Mouse (Mus musculus) intestine, embryonic 14.5 days (tissue): ENCODE measurements around the gene Xlr3a. TPM values are rescaled to one million over a fixed set of nuclear protein-coding genes. Genes with fewer than 3 reads are reported as not detected.
"Not testable (repeated sequence)": the region's sequence is repeated elsewhere in the genome, so short reads cannot be mapped to it uniquely, and the experiment has no call there.

Experiments used
- ATAC-seq: fragments of 200-750 bp; cut with Nextera tagmentation; replicated peaks from 2 replicates; pipeline ENCODE4 v1.8.0; 2017; ENCODE audit warnings: low read depth, moderate number of reproducible peaks, moderate TSS enrichment, moderate library complexity; ENCODE audit not compliant: low FRiP score, low TSS enrichment
- DNase-seq: peaks from one replicate; pipeline ENCODE4 v3.0.0-alpha.2; 2018; ENCODE audit warnings: low spot score
- H3K27ac ChIP-seq: fragments of 300-500 bp; sonication (generic); 2 replicates; pipeline ENCODE4 v1.5.1; 2014; ENCODE audit warnings: low read depth, mild to moderate bottlenecking, control low read depth
- H3K27me3 ChIP-seq: fragments of 300-500 bp; sonication (generic); replicated peaks from 2 replicates; pipeline ENCODE4 v1.6.1; 2014; ENCODE audit warnings: low read length, control low read depth; ENCODE audit not compliant: control insufficient read depth, insufficient read depth
- H3K36me3 ChIP-seq: fragments of 300-500 bp; sonication (generic); 2 replicates; pipeline ENCODE4 v1.6.1; 2014; ENCODE audit warnings: low read length, control low read depth; ENCODE audit not compliant: control insufficient read depth, insufficient read depth
- H3K4me1 ChIP-seq: fragments of 300-500 bp; sonication (generic); replicated peaks from 2 replicates; pipeline ENCODE4 v1.6.1; 2014; ENCODE audit warnings: low read length, control low read depth, mixed read lengths; ENCODE audit not compliant: control insufficient read depth, insufficient read depth
- H3K4me2 ChIP-seq: fragments of 300-500 bp; sonication (generic); 2 replicates; pipeline ENCODE4 v1.6.1; 2014; ENCODE audit warnings: low read length
- H3K4me3 ChIP-seq: fragments of 300-500 bp; sonication (generic); 2 replicates; pipeline ENCODE4 v1.5.1; 2014; ENCODE audit warnings: low read depth, low read length, control low read depth, mixed read lengths
- H3K9ac ChIP-seq: fragments of 300-500 bp; sonication (generic); 2 replicates; pipeline ENCODE4 v1.6.1; 2014; ENCODE audit warnings: mild to moderate bottlenecking, low read length
- H3K9me3 ChIP-seq: fragments of 300-500 bp; sonication (generic); 2 replicates; pipeline ENCODE4 v1.6.1; 2016; ENCODE audit warnings: low read length, control low read depth; ENCODE audit not compliant: control insufficient read depth
- WGBS: fragments of 180-500 bp; shearing (Covaris S2); extraction: QIAGEN DNeasy Blood & Tissue Kit; methylation state at CpG from one replicate; pipeline ENCODE4 v1.1.7; 2014; 5-methylcytosine and 5-hydroxymethylcytosine counted together
- polyA plus RNA-seq: library from polyadenylated mRNA; unstranded; fragments of >200 nt; fragmentation: Nextera tagmentation; extraction: Ambion mirVana; gene quantifications from 2 replicates; pipeline ENCODE4 v1.2.1, GENCODE M21; 2014

Xlr3a gene
- polyA plus RNA-seq, result 1.4 and 7.2 TPM in 2 replicates

DNA sequence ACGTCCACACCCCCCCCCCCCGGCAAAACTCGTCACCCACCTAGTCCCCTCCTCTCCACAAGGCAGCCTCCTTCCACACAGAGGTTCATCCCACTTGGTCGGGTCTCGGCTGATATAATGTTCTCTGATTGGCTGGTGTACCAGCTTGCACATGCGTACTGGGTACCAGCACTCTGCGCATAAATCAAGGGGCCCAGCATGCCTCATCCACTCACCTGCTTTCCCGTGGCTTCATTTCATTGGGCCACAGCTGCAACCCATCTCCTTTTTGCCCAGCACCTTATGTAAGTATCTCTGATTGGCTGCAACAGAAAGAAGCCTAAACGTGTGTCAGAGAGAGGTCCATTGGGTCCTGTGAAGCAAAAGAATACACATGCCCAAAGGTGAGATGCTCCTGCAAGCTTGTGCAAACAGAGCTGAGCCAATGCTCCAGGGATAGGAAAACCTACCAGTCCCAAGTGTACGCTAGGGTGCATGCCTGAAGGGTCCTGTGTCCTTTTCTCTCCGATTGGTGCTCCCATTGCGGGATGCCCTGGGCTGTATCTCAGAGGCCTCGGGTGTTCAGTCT, at the start of gene Xlr3a:
Gene Xlr3a, minus strand, starts transcription at position 155 of the 568 bp plus-strand sequence.
- not testable (repeated sequence) for H3K27ac ChIP-seq, H3K27me3 ChIP-seq, H3K9me3 ChIP-seq, H3K4me3 ChIP-seq, H3K4me1 ChIP-seq, ATAC-seq, H3K4me2 ChIP-seq, H3K36me3 ChIP-seq, H3K9ac ChIP-seq, DNase-seq
- WGBS, result 67% methylated on average over 13 of the region's 13 CpGs

DNA sequence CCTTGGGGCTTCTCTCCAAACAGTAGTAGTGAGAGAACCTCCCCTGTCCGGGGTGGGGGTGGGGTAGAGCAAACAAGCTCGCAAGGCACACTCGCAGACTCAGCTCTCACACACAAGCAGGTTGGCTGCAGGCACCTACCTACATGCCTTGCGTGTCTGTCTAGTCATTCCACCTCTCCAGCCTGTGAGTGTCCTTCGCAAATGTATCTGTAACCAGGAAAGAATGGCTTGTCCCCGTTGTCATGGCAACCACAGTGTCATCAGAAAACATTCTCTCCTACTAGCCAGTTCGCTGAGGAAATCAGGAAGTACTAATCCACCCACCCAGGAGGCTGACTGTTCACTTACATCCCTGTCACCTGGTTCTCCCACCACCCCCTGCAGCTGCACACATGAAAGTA, 46.3 kb upstream of the Xlr3a start:
- not testable (repeated sequence) for H3K4me3 ChIP-seq, H3K27me3 ChIP-seq, H3K27ac ChIP-seq, H3K4me1 ChIP-seq, H3K36me3 ChIP-seq, DNase-seq, H3K9me3 ChIP-seq, H3K4me2 ChIP-seq, H3K9ac ChIP-seq
- ATAC-seq, result peak; percentile 60; the same call in 1 of the 2 replicates
- no CpG with 5 or more reads among the region's 7 CpGs for WGBS

DNA sequence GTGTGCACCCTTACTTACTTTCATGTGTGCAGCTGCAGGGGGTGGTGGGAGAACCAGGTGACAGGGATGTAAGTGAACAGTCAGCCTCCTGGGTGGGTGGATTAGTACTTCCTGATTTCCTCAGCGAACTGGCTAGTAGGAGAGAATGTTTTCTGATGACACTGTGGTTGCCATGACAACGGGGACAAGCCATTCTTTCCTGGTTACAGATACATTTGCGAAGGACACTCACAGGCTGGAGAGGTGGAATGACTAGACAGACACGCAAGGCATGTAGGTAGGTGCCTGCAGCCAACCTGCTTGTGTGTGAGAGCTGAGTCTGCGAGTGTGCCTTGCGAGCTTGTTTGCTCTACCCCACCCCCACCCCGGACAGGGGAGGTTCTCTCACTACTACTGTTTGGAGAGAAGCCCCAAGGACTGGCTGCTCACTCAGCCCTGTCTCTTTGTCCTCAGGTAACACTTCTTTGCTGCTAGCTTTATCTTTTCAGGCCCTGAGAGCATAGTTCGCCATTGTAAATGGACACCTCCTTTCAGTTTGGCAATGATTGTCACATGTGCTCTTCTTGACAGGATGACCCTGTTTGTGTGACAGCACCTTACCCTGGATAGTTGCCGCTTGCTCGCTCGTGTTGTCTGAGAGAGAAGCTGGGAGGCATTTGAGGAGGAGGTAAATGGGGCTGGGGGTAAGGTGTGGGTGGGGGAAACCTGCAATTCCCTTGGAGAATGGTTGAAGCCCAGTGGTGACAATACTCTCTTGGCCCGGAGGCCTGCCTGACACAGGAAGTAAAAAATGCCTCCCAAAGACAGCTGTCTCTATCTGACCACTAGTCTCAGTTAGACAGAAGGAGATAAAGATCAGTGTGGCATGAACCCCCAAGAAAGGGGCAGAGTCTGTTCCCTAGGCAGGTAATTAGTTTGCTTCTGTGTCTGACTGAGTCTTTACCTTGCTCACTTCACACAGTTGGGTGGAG, 26.2 kb upstream of the Xlr3a start:
- not testable (repeated sequence) for H3K9ac ChIP-seq, H3K36me3 ChIP-seq, H3K4me1 ChIP-seq, H3K27me3 ChIP-seq, H3K9me3 ChIP-seq, DNase-seq, H3K27ac ChIP-seq, H3K4me2 ChIP-seq, H3K4me3 ChIP-seq
- ATAC-seq, result peak; percentile 50
- no CpG with 5 or more reads among the region's 12 CpGs for WGBS

DNA sequence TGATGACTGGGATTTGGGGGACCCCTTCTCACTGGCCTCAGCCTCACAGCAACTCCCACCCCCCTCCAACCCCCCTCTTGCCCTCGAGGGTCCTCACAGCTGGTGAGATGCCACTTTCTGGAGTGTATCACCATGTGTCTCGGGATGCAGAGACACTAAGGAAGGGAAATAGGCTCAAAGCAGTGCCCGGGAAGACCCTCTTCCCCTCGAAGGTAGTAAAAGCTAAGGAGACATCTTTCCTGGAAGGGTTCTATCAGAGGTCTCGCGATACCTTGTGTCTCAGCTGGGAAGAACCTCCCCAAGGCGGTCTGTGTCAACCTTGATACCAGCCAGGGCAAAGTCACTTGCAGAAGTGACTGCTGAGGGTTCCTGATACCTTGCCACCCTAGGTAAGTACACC, 19.9 kb upstream of the Xlr3a start, which contains the start of gene Gm14685:
Gene Gm14685, plus strand, starts transcription at position 301 of the 400 bp plus-strand sequence.
- not testable (repeated sequence) for H3K36me3 ChIP-seq, H3K4me2 ChIP-seq, H3K4me3 ChIP-seq, H3K27me3 ChIP-seq, DNase-seq, H3K9ac ChIP-seq, H3K9me3 ChIP-seq, ATAC-seq, H3K27ac ChIP-seq, H3K4me1 ChIP-seq
- whole genome bisulfite sequencing, result no CpG with 5 or more reads among the region's 7 CpGs

DNA sequence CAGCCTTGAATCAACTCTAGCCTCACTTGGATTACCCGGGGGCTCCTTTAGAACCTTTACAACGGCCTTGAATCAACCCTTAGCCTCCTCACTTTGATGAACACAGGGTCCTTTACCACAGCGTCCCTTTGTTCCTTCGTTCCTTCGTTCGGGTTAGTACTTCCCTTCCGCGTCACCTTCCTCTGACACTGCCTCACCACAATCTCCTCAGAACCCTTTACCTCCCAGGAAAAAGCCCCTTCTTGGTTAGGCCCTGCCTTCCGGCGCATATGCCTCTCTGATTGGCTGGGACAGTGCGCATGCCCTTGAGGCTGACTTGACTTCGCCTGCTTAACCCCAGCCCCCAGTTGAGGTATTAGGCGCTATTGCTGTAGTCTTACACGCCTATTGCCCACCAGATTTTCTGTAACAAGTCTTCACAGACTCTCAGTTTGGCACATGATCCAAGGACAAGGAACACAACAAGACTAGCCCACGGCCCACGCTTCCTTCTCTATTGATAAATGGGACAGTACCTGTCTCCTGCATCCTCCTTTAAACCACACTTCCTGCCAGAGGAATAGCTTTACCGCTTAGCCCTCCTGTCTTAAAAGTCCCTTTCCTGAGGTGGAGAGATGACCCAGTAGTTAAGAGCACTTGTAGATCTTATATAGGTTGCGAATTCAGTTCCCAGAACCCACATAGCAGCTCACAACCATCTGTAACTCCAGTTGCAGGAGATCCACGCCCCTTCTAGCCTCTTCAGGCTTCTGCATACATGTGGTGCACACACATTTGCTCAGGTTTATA, 14.4 kb downstream of the Xlr3a start, which contains the start of gene Xlr4a:
Gene Xlr4a, minus strand, starts transcription at position 212 of the 789 bp plus-strand sequence.
- WGBS, result 82% methylated on average over 18 of the region's 19 CpGs
- not testable (repeated sequence) for H3K9me3 ChIP-seq, H3K27me3 ChIP-seq, H3K4me2 ChIP-seq, H3K36me3 ChIP-seq, H3K4me1 ChIP-seq, ATAC-seq, H3K4me3 ChIP-seq, H3K27ac ChIP-seq, DNase-seq, H3K9ac ChIP-seq

DNA sequence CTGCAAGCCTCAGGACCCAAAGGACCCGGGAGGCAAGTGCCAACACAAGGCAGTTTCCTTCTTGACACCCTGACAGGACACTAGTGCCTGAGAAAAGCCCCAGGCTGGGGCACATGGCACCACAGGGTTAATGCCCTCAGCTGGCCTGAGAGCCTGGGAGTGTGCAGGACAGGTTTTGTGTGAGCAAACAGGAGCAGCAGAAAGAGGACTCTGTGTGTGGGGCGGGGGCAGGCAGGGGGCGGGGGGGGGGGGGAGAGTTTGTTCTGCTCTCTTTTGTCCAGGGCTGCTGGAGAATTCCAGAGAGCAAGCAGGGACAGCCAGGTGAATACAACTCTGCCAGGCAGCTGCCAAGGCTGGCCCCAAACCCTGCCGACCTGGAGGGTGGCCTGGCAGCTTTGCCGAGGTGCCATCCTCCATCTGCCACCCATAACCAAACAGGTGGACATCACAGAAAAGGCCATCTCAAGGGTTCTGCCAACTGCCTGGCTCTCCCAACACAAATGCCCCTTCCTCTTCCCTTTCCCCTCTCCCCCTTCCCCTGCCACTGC, 30.1 kb downstream of the Xlr3a start:
- not testable (repeated sequence) for H3K36me3 ChIP-seq, H3K4me3 ChIP-seq, DNase-seq, H3K27ac ChIP-seq, H3K27me3 ChIP-seq, ATAC-seq, H3K9ac ChIP-seq, H3K9me3 ChIP-seq, H3K4me1 ChIP-seq, H3K4me2 ChIP-seq
- whole genome bisulfite sequencing, result 60% methylated on average over 1 of the region's 5 CpGs

DNA sequence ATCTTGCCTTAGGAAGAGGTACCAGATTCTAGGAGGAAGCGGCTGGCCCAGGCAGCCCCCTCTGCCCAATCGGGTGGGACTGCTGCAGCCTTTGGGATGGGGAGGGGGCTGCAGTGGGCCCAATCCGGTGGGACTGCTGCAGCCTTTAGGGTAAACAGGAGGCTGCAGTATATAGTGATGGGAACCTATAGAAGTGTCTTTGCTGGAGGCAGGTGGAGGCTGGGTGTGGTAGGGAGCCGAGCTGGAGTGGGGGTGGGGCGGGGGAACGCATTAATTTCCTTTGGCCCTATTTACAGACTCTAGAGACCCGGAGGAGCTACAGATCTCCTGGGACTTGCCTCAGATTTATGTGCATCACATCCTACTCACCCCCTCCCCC, 32.5 kb downstream of the Xlr3a start, which contains the start of gene Pnma3:
Gene Pnma3, plus strand, starts transcription at position 373 of the 379 bp plus-strand sequence.
- Histone ChIP-seq H3K36me3 (no peaks in the 10 kb centered on the region), H3K9me3 (no peaks in the 10 kb centered on the region), H3K4me3 (peak within 1 kb of the TSS; percentile 15; the same call in 1 of the 2 replicates), H3K4me1 (no peaks in the 10 kb centered on the region), H3K27ac (no peak within 1 kb of the TSS), H3K9ac (no peak within 1 kb of the TSS), H3K4me2 (peak within 1 kb of the TSS; percentile 41), H3K27me3 (0 out of 2 replicates have a peak, but pooled peaks cover 2% of the 10 kb centered on the region)
- WGBS, result 32% methylated on average over 7 of the region's 7 CpGs
- DNase-seq, result no peak
- ATAC-seq, result 0 out of 2 replicates have a peak, but pooled peaks have one; percentile 27
